Mouse (Mus musculus): ENCODE data around the gene Gh. TPM values are rescaled to one million over a fixed set of nuclear protein-coding genes. Genes with fewer than 3 reads are reported as not detected.

Gh gene
- polyA plus RNA-seq, 1 experiment, result not detected

DNA sequence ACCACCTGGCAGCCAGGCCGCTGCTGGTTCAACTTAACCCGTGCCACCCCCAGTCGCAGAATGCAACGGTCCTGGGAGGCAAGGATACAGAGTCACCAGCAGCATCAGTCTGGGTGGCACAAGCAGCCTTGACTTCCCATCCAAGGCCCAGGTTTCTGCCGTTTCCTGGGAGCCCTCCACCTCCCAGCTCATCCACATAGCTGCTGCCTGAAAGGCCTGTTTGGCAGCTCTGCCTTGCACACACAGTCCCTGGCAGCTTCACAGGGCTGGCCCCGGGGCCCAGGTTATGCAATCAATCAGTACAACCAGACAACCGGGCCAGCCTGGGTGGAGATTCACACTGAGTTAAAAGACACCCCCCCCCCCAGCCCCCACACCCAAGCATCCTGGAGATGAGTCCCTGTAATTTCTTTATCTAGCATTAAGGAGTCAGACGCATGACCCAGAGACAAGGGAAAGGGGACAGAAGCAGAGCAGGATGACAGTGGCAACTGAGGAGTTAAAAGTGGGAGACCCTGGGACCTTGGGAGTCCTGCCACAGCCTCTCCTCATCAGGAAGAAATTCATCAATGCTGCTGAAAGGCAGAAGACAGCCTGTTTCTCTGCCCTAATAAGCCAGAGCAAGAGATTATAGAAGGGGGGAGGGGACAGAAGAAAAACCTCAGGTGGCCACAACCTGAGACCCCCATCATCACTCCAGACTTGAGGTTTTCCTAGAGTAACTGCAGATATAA lies 33.2 kb downstream of the Gh start:
- Histone ChIP-seq H3K27ac (ENCODE audit: insufficient read depth, low read depth, low read length) (no peak overlapping the region), H3K4me3 (ENCODE audit: insufficient read depth, low read depth, low read length) (no peak overlapping the region), H3K4me1 (ENCODE audit: control insufficient read depth, insufficient read depth, low read length) (peaks cover 30% of the 10 kb centered on the region)
- 51% methylated on average over 8 of the region's 8 CpGs for WGBS
- TF ChIP-seq POLR2A (IDR thresholded peaks at IDR 0.05; ENCODE audit: insufficient read depth, low read depth, low read length), result no peak
- TF ChIP-seq CTCF (IDR thresholded peaks at IDR 0.05; ENCODE audit: insufficient read depth, low read depth, low read length), result no peak

DNA sequence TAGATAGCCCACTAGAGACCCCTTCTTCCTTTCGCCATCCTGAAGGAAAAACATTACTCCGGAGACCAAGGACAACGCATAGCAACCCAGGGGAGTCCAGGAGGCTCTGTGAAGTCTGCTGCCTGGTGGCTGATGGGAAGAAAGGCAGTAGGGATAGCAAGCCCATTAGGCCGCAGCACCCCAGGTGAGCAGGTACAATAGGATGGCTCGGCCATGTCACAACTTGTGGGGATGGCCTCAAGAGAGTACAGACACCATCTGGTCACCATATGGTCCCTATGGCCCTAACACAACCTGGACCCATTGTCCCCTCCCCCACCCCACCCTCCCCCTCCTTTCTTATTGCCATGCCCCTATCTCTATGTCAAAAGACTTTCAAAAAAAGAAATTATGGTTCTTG lies 33.8 kb downstream of the Gh start:
- H3K4me3 ChIP-seq (ENCODE audit: insufficient read depth, low read depth, low read length), result no peak overlapping the region
- no peak overlapping the region for H3K27ac ChIP-seq (ENCODE audit: insufficient read depth, low read depth, low read length)
- TF ChIP-seq CTCF (IDR thresholded peaks at IDR 0.05; ENCODE audit: insufficient read depth, low read depth, low read length), result no peak
- TF ChIP-seq POLR2A (IDR thresholded peaks at IDR 0.05; ENCODE audit: insufficient read depth, low read depth, low read length), result no peak
- WGBS, result 87% methylated on average over 5 of the region's 5 CpGs
- H3K4me1 ChIP-seq (ENCODE audit: control insufficient read depth, insufficient read depth, low read length), result peaks cover 30% of the 10 kb centered on the region

DNA sequence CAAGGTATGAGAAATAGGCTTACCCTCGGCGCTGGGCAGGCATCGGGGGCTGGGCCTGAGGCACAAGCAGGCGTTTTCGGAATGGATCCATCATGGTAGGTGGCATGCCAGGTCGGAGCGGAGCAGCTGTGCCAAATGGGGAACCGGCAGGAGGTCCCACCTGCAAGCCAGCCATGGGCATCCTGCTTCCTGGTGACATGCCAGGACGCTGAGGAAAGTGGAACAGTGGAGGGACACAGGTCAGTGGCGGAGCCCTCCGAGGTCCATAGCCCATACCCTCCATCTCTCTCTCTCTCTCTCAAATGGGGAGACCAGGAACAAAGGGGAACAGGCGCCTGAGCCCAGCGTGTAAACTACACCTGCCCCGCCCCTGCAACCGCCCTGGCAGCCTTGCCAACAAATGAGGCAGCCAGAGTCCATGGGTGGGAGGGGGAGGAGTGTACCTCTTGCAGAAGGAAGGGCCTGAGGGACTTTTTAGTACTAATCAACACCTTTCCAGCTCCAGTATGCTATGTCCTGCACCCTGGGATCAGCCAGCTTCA lies 34.3 kb downstream of the Gh start:
- Histone ChIP-seq H3K27ac (ENCODE audit: insufficient read depth, low read depth, low read length) (no peak overlapping the region), H3K4me1 (ENCODE audit: control insufficient read depth, insufficient read depth, low read length) (peaks cover 30% of the 10 kb centered on the region), H3K4me3 (ENCODE audit: insufficient read depth, low read depth, low read length) (no peak overlapping the region)
- WGBS, result 70% methylated on average over 15 of the region's 15 CpGs
- TF ChIP-seq POLR2A (IDR thresholded peaks at IDR 0.05; ENCODE audit: insufficient read depth, low read depth, low read length), result no peak
- no peak for TF ChIP-seq CTCF (IDR thresholded peaks at IDR 0.05; ENCODE audit: insufficient read depth, low read depth, low read length)

DNA sequence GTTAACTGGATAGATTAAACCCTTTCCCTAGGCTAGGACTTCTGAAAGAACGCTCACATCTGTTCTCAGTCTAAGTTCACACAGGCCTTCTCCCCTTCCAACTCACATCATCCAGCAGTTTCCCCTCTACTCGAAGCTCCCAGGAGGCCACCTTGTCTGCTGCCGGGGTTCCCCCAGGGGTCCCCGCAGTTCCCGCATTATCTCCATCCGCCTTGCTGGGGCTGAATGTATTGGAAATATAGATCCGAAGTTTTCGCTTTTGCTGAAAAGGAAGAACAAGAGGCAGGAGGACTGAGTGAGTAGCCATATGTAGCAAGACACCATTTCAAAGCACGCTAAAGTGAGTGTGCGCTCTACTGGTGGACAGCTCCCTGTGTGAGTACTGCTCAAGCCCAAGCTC lies 35.2 kb downstream of the Gh start:
- H3K4me3 ChIP-seq (ENCODE audit: insufficient read depth, low read depth, low read length), result no peak overlapping the region
- no peak for TF ChIP-seq CTCF (IDR thresholded peaks at IDR 0.05; ENCODE audit: insufficient read depth, low read depth, low read length)
- no peak for TF ChIP-seq POLR2A (IDR thresholded peaks at IDR 0.05; ENCODE audit: insufficient read depth, low read depth, low read length)
- WGBS, result 93% methylated on average over 10 of the region's 10 CpGs
- H3K27ac ChIP-seq (ENCODE audit: insufficient read depth, low read depth, low read length), result no peak overlapping the region
- peaks cover 30% of the 10 kb centered on the region for H3K4me1 ChIP-seq (ENCODE audit: control insufficient read depth, insufficient read depth, low read length)

DNA sequence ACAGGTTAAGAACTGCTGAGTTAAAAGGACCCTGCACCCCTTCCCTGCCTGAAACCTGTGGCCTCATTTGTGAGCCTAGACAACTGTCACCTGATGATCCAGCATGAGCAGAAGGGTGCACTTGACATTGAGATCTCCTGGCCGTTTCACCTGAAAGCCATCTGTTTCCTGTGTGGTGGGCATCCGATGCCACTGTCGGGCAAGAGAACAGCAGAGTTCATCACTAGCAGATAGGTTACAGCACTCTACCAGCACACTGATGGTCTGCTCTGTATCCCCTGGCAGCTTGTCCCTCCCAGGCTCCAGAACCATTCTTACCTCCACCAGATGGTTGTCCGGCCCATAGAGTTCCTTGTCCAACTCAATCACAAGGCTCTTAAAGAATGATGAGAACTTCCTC lies 36.1 kb downstream of the Gh start:
- TF ChIP-seq POLR2A (IDR thresholded peaks at IDR 0.05; ENCODE audit: insufficient read depth, low read depth, low read length) (no peak), CTCF (IDR thresholded peaks at IDR 0.05; ENCODE audit: insufficient read depth, low read depth, low read length) (no peak)
- H3K4me3 ChIP-seq (ENCODE audit: insufficient read depth, low read depth, low read length), result no peak overlapping the region
- WGBS, result 93% methylated on average over 4 of the region's 4 CpGs
- no peak overlapping the region for H3K27ac ChIP-seq (ENCODE audit: insufficient read depth, low read depth, low read length)
- H3K4me1 ChIP-seq (ENCODE audit: control insufficient read depth, insufficient read depth, low read length), result peaks cover 31% of the 10 kb centered on the region

DNA sequence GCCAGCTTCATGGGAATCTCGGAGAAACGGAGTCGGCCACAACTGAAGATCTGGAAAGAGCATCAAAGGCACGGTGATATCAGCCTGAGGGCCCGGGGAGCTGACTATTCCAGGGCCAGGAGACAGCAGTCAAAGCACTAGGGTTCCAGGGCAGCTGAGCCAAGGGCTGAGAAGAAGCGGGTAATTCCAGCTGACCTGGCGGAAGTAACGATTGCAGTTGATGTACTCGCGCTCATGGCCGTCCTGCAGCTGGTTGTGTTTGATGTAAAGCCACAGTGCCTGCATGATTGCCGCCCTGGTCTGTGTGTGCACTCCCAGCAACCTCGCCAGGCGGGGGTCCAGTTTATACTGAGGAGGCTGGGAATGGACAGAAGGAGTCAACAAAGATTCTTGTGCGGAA lies 36.7 kb downstream of the Gh start:
- no peak for TF ChIP-seq CTCF (IDR thresholded peaks at IDR 0.05; ENCODE audit: insufficient read depth, low read depth, low read length)
- no peak for TF ChIP-seq POLR2A (IDR thresholded peaks at IDR 0.05; ENCODE audit: insufficient read depth, low read depth, low read length)
- 83% methylated on average over 15 of the region's 15 CpGs for WGBS
- Histone ChIP-seq H3K27ac (ENCODE audit: insufficient read depth, low read depth, low read length) (no peak overlapping the region), H3K4me3 (ENCODE audit: insufficient read depth, low read depth, low read length) (no peak overlapping the region), H3K4me1 (ENCODE audit: control insufficient read depth, insufficient read depth, low read length) (peaks cover 29% of the 10 kb centered on the region)

DNA sequence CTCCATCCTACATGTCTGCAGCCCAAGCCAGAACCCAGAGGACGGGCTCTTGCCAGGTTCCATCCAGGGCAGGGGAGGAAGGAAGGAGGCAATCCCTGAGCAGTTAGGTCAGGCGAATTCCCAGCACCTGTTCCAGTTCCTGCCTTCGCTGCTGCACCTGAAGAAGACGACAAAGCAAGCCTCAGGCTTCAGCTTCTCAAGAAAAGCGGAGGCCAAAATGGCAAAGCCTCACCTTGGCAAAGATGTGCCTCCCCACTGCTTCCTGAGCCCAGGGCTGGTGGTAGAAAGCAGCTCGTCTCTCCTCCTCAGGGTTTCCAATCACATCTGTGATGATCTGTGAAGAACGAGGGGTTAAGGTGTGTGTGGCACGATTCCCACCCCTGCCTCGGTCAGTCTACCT lies 37.7 kb downstream of the Gh start:
- 89% methylated on average over 9 of the region's 9 CpGs for WGBS
- Histone ChIP-seq H3K27ac (ENCODE audit: insufficient read depth, low read depth, low read length) (no peak overlapping the region), H3K4me3 (ENCODE audit: insufficient read depth, low read depth, low read length) (no peak overlapping the region), H3K4me1 (ENCODE audit: control insufficient read depth, insufficient read depth, low read length) (peaks cover 24% of the 10 kb centered on the region)
- TF ChIP-seq POLR2A (IDR thresholded peaks at IDR 0.05; ENCODE audit: insufficient read depth, low read depth, low read length) (no peak), CTCF (IDR thresholded peaks at IDR 0.05; ENCODE audit: insufficient read depth, low read depth, low read length) (no peak)

DNA sequence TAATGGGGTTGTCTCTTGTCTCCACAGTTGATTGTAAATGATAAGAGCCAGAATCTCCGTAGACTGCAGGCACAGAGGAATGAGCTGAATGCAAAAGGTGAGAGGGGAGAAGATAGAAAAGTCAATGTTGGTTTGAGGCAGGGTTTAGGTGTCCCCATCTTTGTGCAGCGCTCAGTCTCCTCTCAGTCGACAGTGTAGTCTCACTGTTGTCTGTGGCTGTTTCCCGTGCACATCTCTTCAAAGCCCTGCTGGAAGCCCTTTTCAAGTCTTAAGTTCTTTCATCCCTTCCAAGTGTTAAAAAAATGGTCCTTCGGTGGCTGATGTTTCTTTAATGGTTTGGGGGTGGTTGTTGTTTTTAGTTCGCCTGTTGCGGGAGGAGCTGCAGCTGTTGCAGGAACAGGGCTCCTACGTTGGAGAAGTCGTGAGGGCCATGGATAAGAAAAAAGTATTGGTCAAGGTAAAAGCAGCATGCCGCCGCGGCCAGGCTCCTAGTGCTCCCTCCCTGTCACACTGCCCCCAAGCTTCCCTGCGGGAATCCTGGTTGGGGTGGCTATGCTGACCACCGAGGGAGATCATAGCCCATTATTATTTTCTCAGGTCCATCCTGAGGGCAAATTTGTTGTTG lies 40.7 kb downstream of the Gh start:
- no peak overlapping the region for H3K27ac ChIP-seq (ENCODE audit: insufficient read depth, low read depth, low read length)
- TF ChIP-seq POLR2A (IDR thresholded peaks at IDR 0.05; ENCODE audit: insufficient read depth, low read depth, low read length) (no peak), CTCF (IDR thresholded peaks at IDR 0.05; ENCODE audit: insufficient read depth, low read depth, low read length) (no peak)
- H3K4me1 ChIP-seq (ENCODE audit: control insufficient read depth, insufficient read depth, low read length), result peaks cover 16% of the 10 kb centered on the region
- WGBS, result 60% methylated on average over 14 of the region's 14 CpGs
- H3K4me3 ChIP-seq (ENCODE audit: insufficient read depth, low read depth, low read length), result no peak overlapping the region

DNA sequence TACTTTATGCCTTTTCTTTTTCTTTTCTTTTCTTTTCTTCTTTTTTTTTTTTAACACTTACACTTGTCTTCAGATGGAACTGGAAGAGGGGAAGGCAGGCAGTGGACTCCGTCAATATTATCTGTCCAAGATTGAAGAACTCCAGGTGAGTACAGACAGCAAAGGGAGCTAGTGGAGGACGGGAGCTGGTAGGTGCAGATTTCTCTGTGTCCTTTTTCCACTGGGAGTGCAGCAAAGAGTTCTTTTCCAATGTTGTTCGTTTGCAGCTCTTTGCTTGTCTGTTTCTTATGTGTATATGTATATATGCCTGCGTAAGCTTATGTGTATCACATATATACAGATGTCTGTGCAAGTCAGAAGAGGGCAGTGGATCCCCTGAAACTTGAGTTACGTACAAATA lies 44.9 kb downstream of the Gh start:
- peaks cover 19% of the 10 kb centered on the region for H3K4me1 ChIP-seq (ENCODE audit: control insufficient read depth, insufficient read depth, low read length)
- WGBS, result 57% methylated on average over 5 of the region's 5 CpGs
- no peak overlapping the region for H3K27ac ChIP-seq (ENCODE audit: insufficient read depth, low read depth, low read length)
- TF ChIP-seq POLR2A (IDR thresholded peaks at IDR 0.05; ENCODE audit: insufficient read depth, low read depth, low read length), result no peak
- TF ChIP-seq CTCF (IDR thresholded peaks at IDR 0.05; ENCODE audit: insufficient read depth, low read depth, low read length), result no peak
- no peak overlapping the region for H3K4me3 ChIP-seq (ENCODE audit: insufficient read depth, low read depth, low read length)
